Mouse (Mus musculus) MEL (cell line): ENCODE results near the gene Cyth3. TPM values are rescaled to one million over a fixed set of nuclear protein-coding genes. Genes with fewer than 3 reads are reported as not detected.

Experiments
- DNase-seq: peaks from one replicate; pipeline ENCODE4 v3.0.0; 2011; ENCODE audit warnings: low read depth, low spot score
- H3K27ac ChIP-seq: 2 replicates; pipeline ENCODE4 v1.5.1; 2012; ENCODE audit warnings: low read depth, mild to moderate bottlenecking, control low read depth, low read length, moderate library complexity; ENCODE audit not compliant: control insufficient read depth
- H3K27me3 ChIP-seq, 2 experiments: fragments of 150-350 bp in 1 of 2; sonication (generic) in 1 of 2; 2 replicates each; pipeline ENCODE4 v1.6.1; 2012; ENCODE audit warnings: low read length in 2 of 2, mild to moderate bottlenecking in 2 of 2, improper control_type of control experiment in 1 of 2, moderate library complexity in 1 of 2; ENCODE audit not compliant: insufficient read depth in 2 of 2, control insufficient read depth in 1 of 2
- H3K36me3 ChIP-seq, 2 experiments: 2 replicates each; pipeline ENCODE4 v1.6.1; 2012 to 2014; ENCODE audit warnings: low read length in 2 of 2, improper control_type of control experiment in 1 of 2, inconsistent platforms in 1 of 2, mild to moderate bottlenecking in 1 of 2; ENCODE audit not compliant: insufficient read depth in 2 of 2, control insufficient read depth in 1 of 2
- H3K4me1 ChIP-seq, 2 experiments: fragments of 150-350 bp in 1 of 2; sonication (generic) in 1 of 2; 2 replicates each; pipeline ENCODE4 v1.6.1; 2012; ENCODE audit warnings: low read length in 2 of 2, improper control_type of control experiment in 1 of 2, mild to moderate bottlenecking in 1 of 2; ENCODE audit not compliant: insufficient read depth in 2 of 2, control insufficient read depth in 1 of 2
- H3K4me3 ChIP-seq, 2 experiments: fragments of 150-350 bp in 1 of 2; sonication (generic) in 1 of 2; 2 replicates each; pipeline ENCODE4 v1.5.1; 2012; ENCODE audit warnings: low read depth in 2 of 2, low read length in 2 of 2, mild to moderate bottlenecking in 2 of 2, moderate library complexity in 2 of 2, control low read depth in 1 of 2, improper control_type of control experiment in 1 of 2; ENCODE audit not compliant: control insufficient read depth in 1 of 2, insufficient read depth in 1 of 2
- H3K79me2 ChIP-seq: 2 replicates; pipeline ENCODE4 v1.6.1; 2012; ENCODE audit warnings: mild to moderate bottlenecking, low read length, moderate library complexity; ENCODE audit not compliant: control insufficient read depth, poor library complexity, insufficient read depth
- H3K9ac ChIP-seq: 2 replicates; pipeline ENCODE4 v1.6.1; 2012; ENCODE audit warnings: low read depth, mild to moderate bottlenecking, control low read depth, low read length, moderate library complexity; ENCODE audit not compliant: control insufficient read depth, poor library complexity, severe bottlenecking
- H3K9me3 ChIP-seq: fragments of 150-350 bp; sonication (generic); replicated peaks from 2 replicates; pipeline ENCODE4 v1.6.1; 2012; ENCODE audit warnings: mild to moderate bottlenecking, low read length, improper control_type of control experiment, moderate library complexity; ENCODE audit not compliant: insufficient read depth
- BHLHE40 ChIP-seq: IDR thresholded peaks from 2 replicates; pipeline ENCODE4 v1.6.1; 2012; ENCODE audit warnings: low read depth, mild to moderate bottlenecking, inconsistent platforms, low read length, improper control_type of control experiment, borderline replicate concordance
- CHD1 ChIP-seq: IDR thresholded peaks from 2 replicates; pipeline ENCODE4 v1.6.1; 2012; ENCODE audit warnings: low read depth, mild to moderate bottlenecking, inconsistent platforms, low read length, improper control_type of control experiment
- CHD2 ChIP-seq: IDR thresholded peaks from 2 replicates; pipeline ENCODE4 v1.6.1; 2011; ENCODE audit warnings: low read length, improper control_type of control experiment
- CTCF ChIP-seq, 3 experiments: IDR thresholded peaks in 2 of 3; conservative IDR thresholded peaks in 1 of 3; 2 replicates each; pipeline ENCODE4 v1.5.1; 2011 to 2012; ENCODE audit warnings: low read length in 3 of 3, low read depth in 2 of 3, mild to moderate bottlenecking in 2 of 3, improper control_type of control experiment in 1 of 3, inconsistent platforms in 1 of 3, mixed read lengths in 1 of 3, moderate library complexity in 1 of 3; ENCODE audit not compliant: control insufficient read depth in 1 of 3, insufficient read depth in 1 of 3, poor library complexity in 1 of 3, severe bottlenecking in 1 of 3
- E2F4 ChIP-seq: IDR thresholded peaks from 2 replicates; pipeline ENCODE4 v1.6.1; 2011; ENCODE audit warnings: low read depth, low read length, improper control_type of control experiment, borderline replicate concordance
- ELF1 ChIP-seq: IDR thresholded peaks from 2 replicates; pipeline ENCODE4 v1.6.1; 2014; ENCODE audit warnings: low read depth, mild to moderate bottlenecking, inconsistent platforms, low read length, improper control_type of control experiment, moderate library complexity
- EP300 ChIP-seq, 2 experiments: IDR thresholded peaks; 2 replicates each; pipeline ENCODE4 v1.6.1; 2011; ENCODE audit warnings: improper control_type of control experiment in 2 of 2, low read length in 2 of 2, low read depth in 1 of 2, mild to moderate bottlenecking in 1 of 2
- ETS1 ChIP-seq: IDR thresholded peaks from 2 replicates; pipeline ENCODE4 v1.6.1; 2012; ENCODE audit warnings: low read depth, mild to moderate bottlenecking, inconsistent platforms, low read length, improper control_type of control experiment, moderate library complexity
- GABPA ChIP-seq: IDR thresholded peaks from 2 replicates; pipeline ENCODE4 v1.6.1; 2012; ENCODE audit warnings: low read depth, mild to moderate bottlenecking, inconsistent platforms, low read length, improper control_type of control experiment, moderate library complexity
- GATA1 ChIP-seq: IDR thresholded peaks from 2 replicates; pipeline ENCODE4 v1.6.1; 2011; ENCODE audit warnings: low read depth, low read length, improper control_type of control experiment
- HCFC1 ChIP-seq: IDR thresholded peaks from 2 replicates; pipeline ENCODE4 v1.6.1; 2012; ENCODE audit warnings: low read depth, mild to moderate bottlenecking, inconsistent platforms, low read length, improper control_type of control experiment, moderate library complexity
- JUND ChIP-seq: IDR thresholded peaks from 2 replicates; pipeline ENCODE4 v1.6.1; 2011; ENCODE audit warnings: low read depth, mild to moderate bottlenecking, improper control_type of control experiment, low read length
- KAT2A ChIP-seq: conservative IDR thresholded peaks from 2 replicates; pipeline ENCODE4 v1.6.1; 2012; ENCODE audit warnings: low read depth, low read length, improper control_type of control experiment, inconsistent platforms
- MAFK ChIP-seq: IDR thresholded peaks from 2 replicates; pipeline ENCODE4 v1.6.1; 2011; ENCODE audit warnings: low read depth, mild to moderate bottlenecking, low read length, improper control_type of control experiment, borderline replicate concordance
- MAX ChIP-seq: IDR thresholded peaks from 2 replicates; pipeline ENCODE4 v1.6.1; 2011; ENCODE audit warnings: low read length, improper control_type of control experiment
- MEF2A ChIP-seq: IDR thresholded peaks from 2 replicates; pipeline ENCODE4 v1.6.1; 2014; ENCODE audit warnings: low read depth, mild to moderate bottlenecking, inconsistent platforms, low read length, improper control_type of control experiment; ENCODE audit not compliant: poor library complexity, insufficient replicate concordance, severe bottlenecking; ENCODE audit errors: extremely low read depth
- MYB ChIP-seq: IDR thresholded peaks from 2 replicates; pipeline ENCODE4 v1.6.1; 2011; ENCODE audit warnings: mild to moderate bottlenecking, low read depth, low read length, improper control_type of control experiment
- MYC ChIP-seq: IDR thresholded peaks from 2 replicates; pipeline ENCODE4 v1.6.1; 2011; ENCODE audit warnings: low read depth, mild to moderate bottlenecking, low read length, improper control_type of control experiment, moderate library complexity
- NELFE ChIP-seq: IDR thresholded peaks from 2 replicates; pipeline ENCODE4 v1.6.1; 2011; ENCODE audit warnings: low read depth, low read length, improper control_type of control experiment
- NRF1 ChIP-seq: IDR thresholded peaks from 2 replicates; pipeline ENCODE4 v1.6.1; 2014; ENCODE audit warnings: low read depth, mild to moderate bottlenecking, inconsistent platforms, low read length, improper control_type of control experiment, moderate library complexity; ENCODE audit not compliant: poor library complexity, insufficient read depth, severe bottlenecking
- POLR2A ChIP-seq, 2 experiments: IDR thresholded peaks; 2 replicates each; pipeline ENCODE4 v1.6.1; 2011 to 2012; ENCODE audit warnings: low read length in 2 of 2, mild to moderate bottlenecking in 2 of 2, control low read depth in 1 of 2, improper control_type of control experiment in 1 of 2, low read depth in 1 of 2, moderate library complexity in 1 of 2; ENCODE audit not compliant: control insufficient read depth in 1 of 2, insufficient read depth in 1 of 2, poor library complexity in 1 of 2
- POLR2AphosphoS2 ChIP-seq: IDR thresholded peaks from 2 replicates; pipeline ENCODE4 v1.6.1; 2011; ENCODE audit warnings: low read length, improper control_type of control experiment
- POLR2AphosphoS5 ChIP-seq: IDR thresholded peaks from 2 replicates; pipeline ENCODE4 v1.6.1; 2012; ENCODE audit warnings: low read depth, borderline replicate concordance, mild to moderate bottlenecking, inconsistent platforms, low read length, moderate library complexity, mixed read lengths
- RAD21 ChIP-seq: IDR thresholded peaks from 2 replicates; pipeline ENCODE4 v1.6.1; 2011; ENCODE audit warnings: mild to moderate bottlenecking, low read depth, low read length, improper control_type of control experiment
- RCOR1 ChIP-seq: IDR thresholded peaks from 2 replicates; pipeline ENCODE4 v1.6.1; 2012; ENCODE audit warnings: low read depth, mild to moderate bottlenecking, inconsistent platforms, low read length, improper control_type of control experiment
- SIN3A ChIP-seq: IDR thresholded peaks from 2 replicates; pipeline ENCODE4 v1.6.1; 2012; ENCODE audit warnings: low read length, improper control_type of control experiment, inconsistent platforms
- SMC3 ChIP-seq: IDR thresholded peaks from 2 replicates; pipeline ENCODE4 v1.6.1; 2011; ENCODE audit warnings: low read depth, low read length, improper control_type of control experiment
- TAL1 ChIP-seq: IDR thresholded peaks from 2 replicates; pipeline ENCODE4 v1.6.1; 2012; ENCODE audit warnings: mild to moderate bottlenecking, inconsistent platforms, low read length, moderate library complexity, mixed read lengths
- TBP ChIP-seq: IDR thresholded peaks from 2 replicates; pipeline ENCODE4 v1.8.0; 2011; ENCODE audit warnings: low read depth, low read length, improper control_type of control experiment
- TCF12 ChIP-seq: IDR thresholded peaks from 2 replicates; pipeline ENCODE4 v1.6.1; 2014; ENCODE audit warnings: low read depth, mild to moderate bottlenecking, inconsistent platforms, low read length, improper control_type of control experiment, moderate library complexity
- UBTF ChIP-seq: IDR thresholded peaks from 2 replicates; pipeline ENCODE4 v1.6.1; 2012; ENCODE audit warnings: low read depth, mild to moderate bottlenecking, inconsistent platforms, low read length, improper control_type of control experiment, moderate library complexity, borderline replicate concordance; ENCODE audit not compliant: insufficient read depth
- USF1 ChIP-seq: IDR thresholded peaks from 2 replicates; pipeline ENCODE4 v1.6.1; 2014; ENCODE audit warnings: low read depth, mild to moderate bottlenecking, inconsistent platforms, low read length, improper control_type of control experiment, moderate library complexity
- USF2 ChIP-seq, 2 experiments: IDR thresholded peaks; 2 replicates each; pipeline ENCODE4 v1.6.1; 2011 to 2012; ENCODE audit warnings: improper control_type of control experiment in 2 of 2, low read length in 2 of 2, borderline replicate concordance in 1 of 2, inconsistent platforms in 1 of 2, low read depth in 1 of 2, mild to moderate bottlenecking in 1 of 2; ENCODE audit not compliant: insufficient read depth in 1 of 2
- ZC3H11A ChIP-seq: IDR thresholded peaks from 2 replicates; pipeline ENCODE4 v1.6.1; 2012; ENCODE audit warnings: low read depth, mild to moderate bottlenecking, inconsistent platforms, low read length, improper control_type of control experiment
- ZKSCAN1 ChIP-seq: IDR thresholded peaks from 2 replicates; pipeline ENCODE4 v1.6.1; 2012; ENCODE audit warnings: low read depth, mild to moderate bottlenecking, inconsistent platforms, low read length, improper control_type of control experiment, moderate library complexity
- ZMIZ1 ChIP-seq: IDR thresholded peaks from 2 replicates; pipeline ENCODE4 v1.6.1; 2012; ENCODE audit warnings: low read depth, mild to moderate bottlenecking, inconsistent platforms, low read length, improper control_type of control experiment, moderate library complexity
- ZNF384 ChIP-seq: IDR thresholded peaks from 2 replicates; pipeline ENCODE4 v1.6.1; 2012; ENCODE audit warnings: low read depth, mild to moderate bottlenecking, inconsistent platforms, low read length, improper control_type of control experiment
- polyA plus RNA-seq, 2 experiments: library from polyadenylated mRNA; stranded (reverse) in 1 of 2; unstranded in 1 of 2; fragments of >175 nt in 1 of 2; fragments of >200 nt in 1 of 2; gene quantifications; 2 replicates each; pipeline versions ENCODE4 v1.2.1 to v1.2.4; 2012; ENCODE audit warnings: low replicate concordance in 2 of 2, low read depth in 1 of 2; ENCODE audit not compliant: insufficient read length in 2 of 2, insufficient read depth in 1 of 2, missing spikeins in 1 of 2
- total RNA-seq: library from RNA; depleted of rRNA; stranded (reverse); fragments of 300-350 nt; gene quantifications from 2 replicates; pipeline ENCODE4 v1.2.3, GENCODE M21; 2012

Gene Cyth3
- total and polyA plus RNA-seq, 3 experiments, result 41.1 to 44.9 TPM; not detected in 1

- Histone ChIP-seq H3K27ac (peak overlapping the region; percentile 96), H3K36me3 (peaks cover 0 to 48% of the 10 kb centered on the region in 2 experiments; a peak in 2 of 4 replicates), H3K79me2 (peaks cover 39% of the 10 kb centered on the region), H3K9ac (peak overlapping the region; percentile 83), H3K4me1 (peaks cover 32 to 56% of the 10 kb centered on the region in 2 experiments), H3K27me3 (no peaks in the 10 kb centered on the region), H3K4me3 (peak overlapping the region; percentile 19 to 28), H3K9me3 (no peaks in the 10 kb centered on the region)
- DNase-seq, result peak; percentile 78
- TF ChIP-seq ZC3H11A (no peak), TAL1 (peak; percentile 20; the same call in 1 of the 2 replicates), MEF2A (no peak), RCOR1 (0 out of 2 replicates have a peak, but pooled peaks have one; percentile 46), POLR2AphosphoS2 (no peak), TBP (peak; percentile 47; the same call in 1 of the 2 replicates), GABPA (no peak), JUND (no peak), GATA1 (peak; percentile 87), KAT2A (no peak; the same call in 1 of the 2 replicates), MYB (peak; percentile 12; the same call in 1 of the 2 replicates), ELF1 (no peak), EP300 (IDR thresholded peaks at IDR 0.05; ENCODE audit: low read depth in 1 of 2, low read length in 2 of 2) (peak; percentile 46 to 87; a peak in 3 of 4 replicates), SMC3 (no peak), POLR2AphosphoS5 (no peak), ZNF384 (no peak), HCFC1 (no peak), CTCF (IDR thresholded peaks at IDR 0.05 in 2 of 3, conservative IDR thresholded peaks at IDR 0.05 in 1 of 3; ENCODE audit: control insufficient read depth in 1 of 3, insufficient read depth in 1 of 3, low read depth in 2 of 3, low read length in 3 of 3, poor library complexity in 1 of 3, severe bottlenecking in 1 of 3) (no peak), RAD21 (no peak), ZMIZ1 (0 out of 2 replicates have a peak, but pooled peaks have one; percentile 55), USF2 (IDR thresholded peaks at IDR 0.05; ENCODE audit: borderline replicate concordance in 1 of 2, insufficient read depth in 1 of 2, low read depth in 1 of 2, low read length in 2 of 2) (no peak), ZKSCAN1 (no peak), CHD1 (peak; percentile 80; the same call in 1 of the 2 replicates), MYC (no peak), UBTF (no peak), USF1 (no peak), NELFE (peak; percentile 60), BHLHE40 (peak; percentile 73), NRF1 (no peak), MAFK (no peak), TCF12 (peak; percentile 72), CHD2 (no peak), POLR2A (IDR thresholded peaks at IDR 0.05; ENCODE audit: control insufficient read depth in 1 of 2, insufficient read depth in 1 of 2, low read depth in 1 of 2, low read length in 2 of 2, poor library complexity in 1 of 2) (no peak), SIN3A (peak; percentile 71), MAX (peak; percentile 57), E2F4 (no peak), ETS1 (peak; percentile 65)
These were observed 33.3 kb downstream of the Cyth3 start for GRCm38 (mm10) chr5:143655511-143655943.
